Mouse (Mus musculus): ENCODE measurements at regions not wholly inside any gene's neighbourhood (a gene's known extent, or its start where the extent isn't known, plus 50 kb on each side); places are given as distances from the start of the nearest gene placed in this dataset.

GRCm38 (mm10) chr1:193459735-193460134 lies 89.6 kb upstream of the Camk1g start:
- no peak for DNase-seq

GRCm38 (mm10) chr1:193457908-193458307 lies 87.8 kb upstream of the Camk1g start:
- no peak for DNase-seq

- no peak for DNase-seq
These were observed 83.6 kb upstream of the Camk1g start for GRCm38 (mm10) chr1:193453654-193454053.

- no peak for DNase-seq
These were observed 81.5 kb upstream of the Camk1g start for GRCm38 (mm10) chr1:193451471-193452135.

- no peak for DNase-seq
These were observed 80.7 kb upstream of the Camk1g start for GRCm38 (mm10) chr1:193450814-193451213.

- no peak for DNase-seq
These were observed 80.1 kb upstream of the Camk1g start for GRCm38 (mm10) chr1:193450201-193450600.

GRCm38 (mm10) chr1:193449394-193450103 lies 79.5 kb upstream of the Camk1g start:
- peak; percentile 14 for DNase-seq

- DNase-seq = no peak
These were observed 78.8 kb upstream of the Camk1g start for GRCm38 (mm10) chr1:193448793-193449393.

GRCm38 (mm10) chr1:193447647-193448046 lies 77.5 kb upstream of the Camk1g start:
- no peak for DNase-seq

GRCm38 (mm10) chr1:193443964-193444676 lies 74.0 kb upstream of the Camk1g start:
- no peak for DNase-seq

GRCm38 (mm10) chr1:193440512-193440911 lies 70.4 kb upstream of the Camk1g start:
- DNase-seq = no peak

GRCm38 (mm10) chr1:193434281-193434680 lies 64.2 kb upstream of the Camk1g start:
- no peak for DNase-seq

GRCm38 (mm10) chr1:193433493-193434021 lies 63.5 kb upstream of the Camk1g start:
- no peak for DNase-seq

GRCm38 (mm10) chr1:193430231-193430630 lies 60.1 kb upstream of the Camk1g start:
- DNase-seq = no peak

- DNase-seq = no peak
These were observed 53.6 kb upstream of the Camk1g start for GRCm38 (mm10) chr1:193423653-193424075.

- no peak for DNase-seq
These were observed 52.8 kb upstream of the Camk1g start for GRCm38 (mm10) chr1:193422886-193423285.

- no peak for DNase-seq
These were observed 51.7 kb upstream of the Camk1g start for GRCm38 (mm10) chr1:193421820-193422219.

GRCm38 (mm10) chr1:193421414-193421813 lies 51.3 kb upstream of the Camk1g start:
- DNase-seq = no peak

Measured in adrenal gland, postnatal 25 days (tissue).